Mouse (Mus musculus) activated CD4-positive, CD25-positive, alpha-beta regulatory T cell, adult 4 months (primary cell): ENCODE data around the gene Ldb2. TPM values are rescaled to one million over a fixed set of nuclear protein-coding genes. Genes with fewer than 3 reads are reported as not detected.

Experiments used
- ATAC-seq: one replicate; pipeline ENCODE4 v1.8.0; 2017
- polyA plus RNA-seq, 2 experiments: library from polyadenylated mRNA; unstranded; fragments of 100-300 nt; shearing (Covaris generic); gene quantifications; one replicate each; pipeline ENCODE4 v1.2.1; 2017

Ldb2 gene
- polyA plus RNA-seq, 2 experiments from 2014 or later = not detected

- ATAC-seq = no peak
Measured at GRCm38 (mm10) chr5:44714508-44714907, 85.0 kb downstream of the Ldb2 start.

- ATAC-seq = no peak
Measured at GRCm38 (mm10) chr5:44713181-44713789, 86.2 kb downstream of the Ldb2 start.

DNA sequence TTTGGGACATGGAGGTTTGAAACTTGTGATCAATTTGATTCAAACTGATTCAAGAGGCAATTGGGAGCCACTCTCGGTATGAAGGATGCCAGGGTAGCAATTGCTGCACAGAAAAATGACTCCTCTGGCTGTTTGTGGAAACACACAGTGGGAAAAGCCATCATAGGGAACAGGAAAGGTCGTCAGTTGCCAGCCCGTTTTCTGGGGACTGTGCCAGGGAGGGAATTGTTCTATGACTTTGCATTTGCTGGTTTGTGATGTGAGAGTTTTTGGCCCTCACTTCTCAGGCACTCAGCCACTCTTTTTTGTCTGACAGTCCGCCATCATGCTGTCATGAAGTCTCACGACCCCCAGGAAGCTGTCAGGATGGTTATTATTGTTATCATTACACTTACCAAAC is 88.3 kb downstream of the Ldb2 start:
- ATAC-seq = no peak

DNA sequence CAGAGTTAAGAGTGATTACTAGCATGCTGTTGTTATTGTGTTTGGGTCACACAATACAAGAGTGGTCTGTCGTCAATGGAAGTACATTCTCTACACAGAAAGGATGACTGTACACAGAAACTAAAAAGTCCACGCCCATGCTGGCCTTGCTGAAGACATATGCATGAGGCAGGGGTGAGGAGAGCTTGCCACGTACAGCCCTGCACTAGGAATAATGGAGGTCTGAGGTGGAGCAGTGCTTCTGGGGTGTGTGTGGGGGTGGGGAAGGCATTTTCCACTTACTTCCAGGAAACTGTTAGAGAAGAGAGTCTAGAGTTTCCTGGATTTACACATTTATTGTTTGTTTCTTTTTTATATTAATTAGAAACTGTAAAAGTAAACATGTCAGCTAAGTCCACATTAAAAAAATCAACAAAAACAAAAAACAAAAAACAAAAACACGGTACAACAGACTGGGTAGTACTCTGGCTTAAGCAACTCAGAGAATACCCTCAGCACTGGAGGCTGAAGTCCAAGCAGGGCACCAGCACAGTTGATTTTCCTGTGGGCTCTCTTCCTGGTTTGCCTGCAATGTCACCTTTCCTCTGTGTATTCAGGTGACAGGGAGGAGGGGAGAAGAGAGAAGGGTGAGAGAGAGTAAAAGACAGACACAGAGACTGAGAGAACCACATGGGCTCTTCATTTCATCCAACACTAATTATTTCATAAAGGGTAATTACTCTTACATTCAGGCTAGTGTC is 89.2 kb downstream of the Ldb2 start:
- no peak for ATAC-seq

DNA sequence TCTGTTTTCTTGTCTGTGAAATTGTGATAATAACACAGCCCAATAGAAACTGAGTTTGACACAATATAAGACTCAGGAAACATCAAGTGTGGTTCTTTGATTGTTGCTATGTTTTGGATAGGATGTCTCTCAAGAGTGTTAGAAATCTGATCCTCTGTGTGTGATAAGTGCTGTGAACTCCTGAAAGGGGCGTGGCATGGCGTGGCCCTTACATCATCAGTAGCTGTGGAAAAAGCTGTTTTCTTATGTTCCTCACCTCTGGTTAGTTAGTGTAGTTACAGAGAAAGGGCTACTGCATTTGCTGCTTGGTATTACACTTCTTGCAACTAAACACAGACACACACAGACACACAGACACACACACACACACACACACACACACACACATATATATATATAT is 90.2 kb downstream of the Ldb2 start:
- no peak for ATAC-seq

- ATAC-seq = no peak
Measured at GRCm38 (mm10) chr5:44707946-44708345, 91.5 kb downstream of the Ldb2 start.

DNA sequence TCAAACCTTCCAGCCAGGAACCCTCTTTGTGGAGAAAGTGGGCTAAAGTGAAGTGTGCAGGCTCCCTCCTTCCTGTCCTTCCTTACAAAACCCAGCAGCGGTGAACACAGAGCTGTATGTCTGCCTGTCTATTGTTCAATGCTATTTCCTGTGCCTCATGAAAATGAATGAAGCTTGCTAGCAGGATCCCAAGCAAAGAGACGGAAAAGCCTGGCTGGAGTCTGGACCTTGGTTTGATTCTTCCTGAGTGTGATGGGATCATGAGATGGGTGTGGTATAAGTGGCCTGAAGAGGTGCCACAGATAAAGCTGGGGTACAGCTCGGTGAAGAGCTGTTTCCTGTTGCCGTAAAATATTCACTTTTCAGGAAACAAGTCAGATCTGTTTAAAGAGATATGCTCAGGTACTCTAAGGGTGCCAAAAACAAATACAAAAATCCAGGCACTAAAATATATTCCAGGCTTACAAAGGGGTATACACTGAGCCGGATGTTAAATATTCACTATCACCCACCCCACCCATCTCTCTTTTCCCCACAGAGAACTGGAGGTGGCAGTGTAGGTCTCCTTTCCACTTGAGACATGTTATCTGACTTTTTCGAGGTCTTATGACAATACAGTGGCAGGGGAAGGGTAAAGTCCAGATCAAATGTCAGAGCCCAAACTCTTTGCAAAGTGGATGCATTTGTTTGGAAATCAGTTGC is 92.3 kb downstream of the Ldb2 start:
- ATAC-seq = no peak

DNA sequence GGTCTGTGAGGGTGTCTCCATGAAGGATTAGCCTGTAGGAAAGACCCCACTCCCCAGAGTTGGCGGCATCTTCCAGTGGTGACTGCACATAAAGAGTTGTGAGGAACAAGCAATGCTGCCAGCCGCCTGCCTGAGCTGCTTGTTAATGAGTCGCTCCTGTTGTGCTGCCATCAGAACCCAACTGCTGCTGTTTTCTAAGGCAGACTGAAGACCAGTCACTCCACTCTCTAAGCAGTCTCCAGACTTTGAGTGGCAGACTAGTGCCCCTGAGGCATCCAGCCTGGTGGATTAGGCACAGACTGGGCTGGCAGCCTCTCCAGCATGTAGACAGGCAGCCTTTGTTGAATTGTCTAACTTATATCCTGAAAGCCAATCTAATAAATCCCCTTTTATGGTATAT is 101.5 kb downstream of the Ldb2 start:
- no peak for ATAC-seq

- no peak for ATAC-seq
Measured at GRCm38 (mm10) chr5:44696548-44696947, 102.9 kb downstream of the Ldb2 start.

DNA sequence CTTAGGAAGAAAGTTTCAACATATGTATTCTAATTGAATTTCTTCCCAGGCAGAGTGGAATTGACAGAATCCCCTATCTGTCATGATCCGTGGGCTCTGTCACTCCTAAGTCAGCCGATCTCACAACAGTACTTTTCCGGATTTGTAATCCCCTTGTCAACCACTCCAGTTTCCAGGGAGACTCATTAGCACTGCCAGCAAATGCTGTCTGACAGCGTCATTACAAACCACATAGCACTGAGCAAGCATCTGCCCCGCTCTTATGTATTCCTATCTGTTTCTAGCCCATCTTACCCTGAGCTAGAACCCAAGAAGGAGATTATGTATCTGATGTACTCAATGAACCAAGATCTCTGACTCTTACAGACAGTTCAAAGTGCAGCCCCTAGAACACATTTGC is 105.8 kb downstream of the Ldb2 start:
- no peak for ATAC-seq

GRCm38 (mm10) chr5:44686344-44686743 is 113.1 kb downstream of the Ldb2 start:
- no peak for ATAC-seq

- ATAC-seq = no peak
Measured at GRCm38 (mm10) chr5:44681054-44681638, 118.3 kb downstream of the Ldb2 start.

DNA sequence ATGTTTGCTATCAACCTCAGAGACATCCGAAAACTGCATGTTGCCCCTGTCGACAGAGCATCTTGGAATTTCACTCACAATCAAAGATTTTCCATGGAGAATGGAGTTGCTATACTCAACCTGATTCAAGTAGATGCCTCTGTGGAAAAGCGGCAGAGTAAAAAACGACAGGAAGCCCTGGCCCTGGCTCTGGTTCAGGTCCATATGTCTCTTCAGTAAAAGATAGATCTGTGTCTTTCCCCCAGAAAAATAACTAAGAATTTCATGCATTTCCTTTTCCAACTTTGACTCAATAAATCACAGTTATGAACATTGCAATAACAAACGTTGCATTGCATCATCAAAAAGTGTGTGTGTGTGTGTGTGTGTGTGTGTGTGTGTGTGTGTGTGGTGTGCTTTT is 121.7 kb downstream of the Ldb2 start:
- ATAC-seq = no peak

- no peak for ATAC-seq
Measured at GRCm38 (mm10) chr5:44676145-44676754, 123.2 kb downstream of the Ldb2 start.

DNA sequence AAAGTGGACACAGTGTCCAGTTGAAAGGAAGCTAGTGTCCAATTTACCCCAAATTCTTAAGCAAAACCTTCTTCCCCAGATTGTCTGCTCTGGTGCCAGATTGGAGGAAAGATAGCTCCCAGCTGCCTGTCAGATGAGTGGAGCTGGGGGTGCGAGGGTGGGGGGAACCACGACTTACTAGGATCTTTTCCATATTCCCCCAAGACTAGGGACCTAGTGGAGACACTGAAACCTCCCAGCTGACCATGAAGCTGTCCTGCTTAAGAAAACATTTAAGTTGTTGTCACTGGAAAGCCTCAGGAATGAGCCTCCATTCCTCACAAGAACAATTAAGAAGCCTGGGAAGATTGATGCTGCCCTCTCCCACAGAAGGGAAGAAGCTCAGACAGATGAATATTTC is 129.1 kb downstream of the Ldb2 start:
- no peak for ATAC-seq

DNA sequence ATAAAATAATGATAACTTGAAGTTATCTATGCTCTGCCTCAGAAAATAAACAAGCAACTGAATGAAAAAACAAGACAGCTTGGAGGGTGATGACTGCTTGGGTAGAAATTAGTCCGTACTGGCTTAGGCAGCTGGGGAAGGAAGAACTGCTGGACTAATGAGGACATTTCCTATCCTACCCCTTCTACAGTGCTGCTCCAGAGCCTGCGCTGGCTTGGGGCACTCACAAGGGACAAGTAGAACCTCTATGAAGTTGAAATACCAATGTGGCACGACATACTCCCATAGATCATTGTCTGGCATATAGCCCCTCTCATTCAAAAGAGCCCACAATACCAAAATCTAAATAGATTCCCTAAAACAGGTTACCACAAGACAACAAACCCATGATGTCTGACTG is 131.6 kb downstream of the Ldb2 start:
- no peak for ATAC-seq

GRCm38 (mm10) chr5:44667383-44667782 is 132.1 kb downstream of the Ldb2 start:
- ATAC-seq = no peak

DNA sequence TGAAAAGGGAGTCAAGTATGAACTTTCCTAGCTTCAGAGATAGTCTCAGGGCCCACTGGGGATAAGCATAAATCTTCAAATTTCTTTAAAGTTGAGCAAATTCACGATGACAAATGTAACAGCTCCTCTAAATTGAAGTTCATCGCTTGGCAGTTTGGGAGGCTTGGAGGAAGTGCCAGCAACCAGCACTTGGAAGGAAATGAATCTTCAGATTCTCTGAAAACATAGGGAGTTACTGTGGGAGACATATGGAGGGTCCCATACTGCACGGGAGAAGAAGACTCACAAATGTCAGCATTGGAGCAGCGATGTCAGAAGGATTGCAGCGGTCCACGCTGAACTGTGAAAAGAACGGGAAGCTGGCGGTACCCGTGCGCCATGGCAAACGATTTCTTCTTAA is 139.8 kb downstream of the Ldb2 start:
- ATAC-seq = no peak

GRCm38 (mm10) chr5:44656707-44657106 is 142.8 kb downstream of the Ldb2 start:
- no peak for ATAC-seq

DNA sequence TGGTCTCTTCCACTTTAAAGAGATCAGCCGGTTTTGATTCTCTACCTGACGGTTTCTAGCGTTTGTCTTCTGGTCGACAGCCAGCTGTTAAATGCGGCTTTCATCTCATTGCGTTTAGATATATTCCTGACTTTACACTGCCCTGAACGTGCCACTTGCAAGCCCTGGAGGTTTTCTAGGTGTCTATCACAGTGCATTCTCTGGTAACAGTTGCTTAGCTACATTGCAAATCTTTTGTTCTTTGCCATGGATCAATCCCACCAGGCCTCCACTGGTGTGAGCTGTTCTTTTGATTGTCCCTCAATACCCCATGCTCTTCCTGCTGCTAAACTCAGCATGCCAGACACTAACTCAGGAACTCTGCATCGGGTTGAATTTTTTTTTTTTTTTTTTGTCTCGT is 145.1 kb downstream of the Ldb2 start:
- no peak for ATAC-seq

- no peak for ATAC-seq
Measured at GRCm38 (mm10) chr5:44646842-44647190, 152.7 kb downstream of the Ldb2 start.

DNA sequence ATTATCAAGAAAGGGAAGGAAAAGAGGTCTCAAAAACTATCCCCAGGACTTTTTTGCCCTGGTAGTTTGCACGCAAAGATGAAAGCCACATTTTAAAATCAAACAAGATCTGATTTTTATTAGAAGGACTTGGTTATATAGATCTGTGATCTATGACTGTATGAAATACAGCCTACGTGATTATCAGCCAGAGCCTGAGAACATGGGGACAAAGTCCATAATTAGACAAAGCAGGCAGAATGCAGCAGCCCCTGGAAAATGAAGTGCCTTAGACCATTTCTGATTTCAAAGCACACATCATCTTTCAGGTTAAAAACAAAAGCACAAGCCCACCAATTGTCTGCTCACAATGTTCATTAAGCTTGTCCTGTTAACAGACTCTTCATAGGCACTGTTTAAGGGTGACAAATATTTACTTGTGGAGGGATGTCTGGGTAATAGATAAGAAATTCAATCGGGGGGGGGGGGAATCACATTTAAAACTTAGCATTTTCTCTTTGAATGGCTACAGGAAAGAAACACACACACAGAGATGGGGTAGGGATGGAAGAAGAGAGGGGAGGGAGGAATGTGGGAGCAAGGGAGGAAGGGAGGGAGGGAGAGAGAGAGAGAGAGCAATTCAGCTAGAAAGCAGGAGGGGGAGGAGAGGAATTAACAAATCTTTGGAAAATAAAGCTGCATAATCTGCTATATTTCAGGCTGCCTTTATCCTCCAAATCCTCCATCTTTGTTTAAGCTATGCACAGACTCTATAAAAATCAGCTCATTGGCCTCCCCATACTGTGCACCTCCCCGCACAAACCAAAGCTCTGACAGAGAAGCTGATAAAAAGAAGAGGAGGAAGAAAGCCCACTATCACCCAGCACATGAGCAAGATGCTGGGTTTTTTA is 153.3 kb downstream of the Ldb2 start:
- no peak for ATAC-seq
